Mouse (Mus musculus): Measurements from ENCODE around the gene Cgnl1. TPM values are rescaled to one million over a fixed set of nuclear protein-coding genes. Genes with fewer than 3 reads are reported as not detected.

The Cgnl1 gene
- total and polyA plus RNA-seq, 2 experiments, result 16.3 to 25.0 TPM

DNA sequence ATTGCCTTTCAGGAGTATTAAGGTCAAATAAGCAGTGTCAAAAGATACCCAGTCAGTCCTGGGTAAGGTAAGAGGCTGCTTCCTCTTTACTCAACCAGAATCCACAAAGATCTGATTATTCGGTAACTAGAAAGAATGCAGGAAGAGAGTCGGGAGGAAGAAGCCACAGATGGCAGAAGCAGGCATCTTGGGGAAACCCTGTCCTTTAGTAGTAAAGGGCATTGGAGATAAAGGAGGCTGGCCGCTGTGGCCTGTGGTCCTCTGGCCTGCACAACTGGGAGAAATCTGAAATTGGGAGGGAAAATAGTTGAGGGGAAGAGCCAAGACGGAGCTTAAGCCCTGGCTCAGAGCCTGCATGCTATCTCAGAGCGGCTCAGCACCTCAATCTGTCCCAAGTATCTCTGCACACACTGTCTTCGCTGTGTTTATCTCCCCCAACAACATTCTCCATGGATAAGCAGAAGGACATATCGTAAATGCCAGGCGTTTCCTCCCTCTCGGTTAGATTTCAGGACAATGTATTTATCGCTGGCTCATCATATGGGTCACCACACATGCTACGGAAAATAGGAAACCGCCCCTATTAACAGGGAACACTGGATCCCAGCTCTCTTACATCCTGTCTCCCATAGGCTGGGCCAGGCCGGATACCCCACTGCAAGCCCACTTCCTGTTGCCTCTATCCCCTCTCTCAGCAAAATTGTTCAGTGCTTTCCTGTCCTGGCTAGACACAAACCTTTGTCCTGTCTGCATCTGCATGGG is 164.9 kb downstream of the Cgnl1 start:
- 67% methylated on average over 13 of the region's 13 CpGs for WGBS
- no peak for TF ChIP-seq CTCF (IDR thresholded peaks at IDR 0.05; ENCODE audit: low read depth, low read length)
- no peak for TF ChIP-seq POLR2A (IDR thresholded peaks at IDR 0.05; ENCODE audit: extremely low read depth, insufficient read depth, low read length)

DNA sequence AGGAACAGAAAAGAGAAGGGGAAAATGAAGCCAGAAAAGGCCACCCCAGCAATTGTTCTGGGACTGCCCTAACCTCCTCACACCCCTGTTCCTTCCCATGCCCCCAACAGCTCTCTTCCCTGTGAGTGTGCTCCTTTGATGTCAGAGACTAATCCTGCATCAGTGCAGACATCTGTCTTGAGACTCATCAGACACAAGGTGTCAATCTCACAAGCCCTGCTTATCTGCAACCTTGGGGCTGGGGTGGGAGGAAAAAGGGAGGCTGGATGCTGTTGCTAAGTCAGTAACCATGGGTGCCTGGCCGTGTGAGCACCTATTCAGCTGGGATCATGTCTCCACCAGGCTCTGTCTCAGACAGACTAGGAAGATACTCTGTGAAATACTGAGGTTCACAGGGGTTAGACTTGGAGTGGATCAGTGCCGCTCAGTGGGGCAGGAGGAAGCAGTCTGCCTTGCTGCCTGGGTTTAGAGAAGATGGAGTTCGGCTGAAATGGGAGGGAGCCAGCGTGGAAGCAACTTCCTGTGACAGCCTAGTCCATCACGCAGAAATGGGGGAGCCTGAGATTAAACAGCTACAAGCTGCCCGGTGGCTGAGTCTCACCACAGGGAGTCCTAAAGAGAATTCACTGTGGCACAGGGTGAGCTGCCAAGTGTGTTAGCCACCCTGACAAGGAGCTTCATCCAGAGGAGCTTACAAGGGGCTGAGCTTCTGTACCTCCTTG is 166.3 kb downstream of the Cgnl1 start:
- DNase-seq (ENCODE audit: extremely low read depth, low read depth, low spot score), result no peak
- 52% methylated on average over 6 of the region's 6 CpGs for WGBS

More for the DNA sequence above, 164.9 kb downstream of the Cgnl1 start:
- H3K4me1 ChIP-seq (ENCODE audit: control insufficient read depth, insufficient read depth, low read length), result no peaks in the 10 kb centered on the region
- H3K79me2 ChIP-seq (ENCODE audit: control insufficient read depth, insufficient read depth, low read length), result no peaks in the 10 kb centered on the region
- H3K36me3 ChIP-seq (ENCODE audit: control insufficient read depth, insufficient read depth, low read length), result no peaks in the 10 kb centered on the region
- no peaks in the 10 kb centered on the region for H3K27me3 ChIP-seq (ENCODE audit: control insufficient read depth, insufficient read depth, low read length)
- DNase-seq (ENCODE audit: extremely low read depth, low read depth, low spot score), result no peak
- H3K4me3 ChIP-seq (ENCODE audit: insufficient read depth, low read depth, low read length), result no peak overlapping the region
- H3K9ac ChIP-seq (ENCODE audit: low read depth, low read length), result no peak overlapping the region
- peak overlapping the region; percentile 47; the same call in 1 of the 2 replicates for H3K27ac ChIP-seq (replicated peaks; ENCODE audit: insufficient read depth, low read depth, low read length)

DNA sequence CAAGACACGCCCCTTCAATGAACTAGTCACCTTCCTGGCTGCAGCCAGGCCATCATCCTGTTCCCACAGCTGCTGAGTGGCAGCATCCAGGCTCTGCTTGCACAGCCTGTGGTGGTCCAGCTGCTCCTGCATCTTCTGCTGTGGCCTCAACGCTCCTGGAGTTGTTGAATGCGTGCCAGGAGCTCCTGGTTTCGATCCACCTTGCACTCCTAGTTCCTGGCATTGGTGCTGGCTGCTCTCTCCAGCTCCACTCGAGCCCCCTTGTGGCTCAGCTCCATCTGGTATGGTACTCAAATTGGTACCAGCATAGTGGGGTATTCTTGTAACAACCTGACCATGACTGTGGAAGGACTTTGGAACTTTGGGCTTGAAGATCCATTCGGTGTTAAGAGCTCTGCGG is 171.5 kb downstream of the Cgnl1 start:
- H3K79me2 ChIP-seq (ENCODE audit: control insufficient read depth, insufficient read depth, low read length), result no peaks in the 10 kb centered on the region
- H3K4me1 ChIP-seq (ENCODE audit: control insufficient read depth, insufficient read depth, low read length), result no peaks in the 10 kb centered on the region
- no peak overlapping the region for H3K27ac ChIP-seq (replicated peaks; ENCODE audit: insufficient read depth, low read depth, low read length)
- DNase-seq (ENCODE audit: extremely low read depth, low read depth, low spot score), result no peak
- 75% methylated on average over 7 of the region's 7 CpGs for WGBS
- no peak overlapping the region for H3K4me3 ChIP-seq (ENCODE audit: insufficient read depth, low read depth, low read length)
- H3K36me3 ChIP-seq (ENCODE audit: control insufficient read depth, insufficient read depth, low read length), result no peaks in the 10 kb centered on the region
- no peak overlapping the region for H3K9ac ChIP-seq (ENCODE audit: low read depth, low read length)
- TF ChIP-seq POLR2A (IDR thresholded peaks at IDR 0.05; ENCODE audit: extremely low read depth, insufficient read depth, low read length) (no peak), CTCF (IDR thresholded peaks at IDR 0.05; ENCODE audit: low read depth, low read length) (no peak)
- H3K27me3 ChIP-seq (ENCODE audit: control insufficient read depth, insufficient read depth, low read length), result no peaks in the 10 kb centered on the region

More for the DNA sequence above, 166.3 kb downstream of the Cgnl1 start:
- no peaks in the 10 kb centered on the region for H3K27me3 ChIP-seq (ENCODE audit: control insufficient read depth, insufficient read depth, low read length)
- H3K36me3 ChIP-seq (ENCODE audit: control insufficient read depth, insufficient read depth, low read length), result no peaks in the 10 kb centered on the region
- no peak overlapping the region for H3K27ac ChIP-seq (replicated peaks; ENCODE audit: insufficient read depth, low read depth, low read length)
- H3K9ac ChIP-seq (ENCODE audit: low read depth, low read length), result no peak overlapping the region
- no peaks in the 10 kb centered on the region for H3K79me2 ChIP-seq (ENCODE audit: control insufficient read depth, insufficient read depth, low read length)
- H3K4me1 ChIP-seq (ENCODE audit: control insufficient read depth, insufficient read depth, low read length), result no peaks in the 10 kb centered on the region
- TF ChIP-seq POLR2A (IDR thresholded peaks at IDR 0.05; ENCODE audit: extremely low read depth, insufficient read depth, low read length), result no peak
- TF ChIP-seq CTCF (IDR thresholded peaks at IDR 0.05; ENCODE audit: low read depth, low read length), result no peak
- H3K4me3 ChIP-seq (ENCODE audit: insufficient read depth, low read depth, low read length), result no peak overlapping the region

DNA sequence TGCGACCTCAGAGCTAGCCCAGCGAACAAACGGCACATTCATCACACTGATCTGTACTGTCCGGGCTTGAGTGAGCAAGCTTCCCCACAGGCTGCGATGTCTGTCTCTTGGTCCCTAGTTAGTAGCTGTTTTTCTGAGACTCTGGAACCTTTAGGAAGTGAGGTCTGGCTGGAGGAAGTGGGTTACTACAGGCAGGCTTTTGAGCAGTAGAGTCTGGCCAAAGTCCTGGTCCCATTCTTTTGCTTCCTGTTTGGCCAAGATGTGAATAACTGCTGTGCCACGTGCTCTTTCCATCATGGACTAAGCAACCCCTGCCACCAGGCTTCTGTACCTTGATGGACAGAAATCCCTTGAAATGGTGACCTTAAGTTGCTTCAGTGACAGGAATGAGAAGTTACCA is 174.5 kb downstream of the Cgnl1 start:
- 65% methylated on average over 6 of the region's 6 CpGs for WGBS
- no peak for DNase-seq (ENCODE audit: extremely low read depth, low read depth, low spot score)
- no peak overlapping the region for H3K4me3 ChIP-seq (ENCODE audit: insufficient read depth, low read depth, low read length)
- no peak overlapping the region for H3K9ac ChIP-seq (ENCODE audit: low read depth, low read length)
- no peaks in the 10 kb centered on the region for H3K36me3 ChIP-seq (ENCODE audit: control insufficient read depth, insufficient read depth, low read length)
- TF ChIP-seq POLR2A (IDR thresholded peaks at IDR 0.05; ENCODE audit: extremely low read depth, insufficient read depth, low read length), result no peak
- TF ChIP-seq CTCF (IDR thresholded peaks at IDR 0.05; ENCODE audit: low read depth, low read length), result no peak
- no peak overlapping the region for H3K27ac ChIP-seq (replicated peaks; ENCODE audit: insufficient read depth, low read depth, low read length)
- no peaks in the 10 kb centered on the region for H3K79me2 ChIP-seq (ENCODE audit: control insufficient read depth, insufficient read depth, low read length)
- H3K27me3 ChIP-seq (ENCODE audit: control insufficient read depth, insufficient read depth, low read length), result no peaks in the 10 kb centered on the region
- no peaks in the 10 kb centered on the region for H3K4me1 ChIP-seq (ENCODE audit: control insufficient read depth, insufficient read depth, low read length)

DNA sequence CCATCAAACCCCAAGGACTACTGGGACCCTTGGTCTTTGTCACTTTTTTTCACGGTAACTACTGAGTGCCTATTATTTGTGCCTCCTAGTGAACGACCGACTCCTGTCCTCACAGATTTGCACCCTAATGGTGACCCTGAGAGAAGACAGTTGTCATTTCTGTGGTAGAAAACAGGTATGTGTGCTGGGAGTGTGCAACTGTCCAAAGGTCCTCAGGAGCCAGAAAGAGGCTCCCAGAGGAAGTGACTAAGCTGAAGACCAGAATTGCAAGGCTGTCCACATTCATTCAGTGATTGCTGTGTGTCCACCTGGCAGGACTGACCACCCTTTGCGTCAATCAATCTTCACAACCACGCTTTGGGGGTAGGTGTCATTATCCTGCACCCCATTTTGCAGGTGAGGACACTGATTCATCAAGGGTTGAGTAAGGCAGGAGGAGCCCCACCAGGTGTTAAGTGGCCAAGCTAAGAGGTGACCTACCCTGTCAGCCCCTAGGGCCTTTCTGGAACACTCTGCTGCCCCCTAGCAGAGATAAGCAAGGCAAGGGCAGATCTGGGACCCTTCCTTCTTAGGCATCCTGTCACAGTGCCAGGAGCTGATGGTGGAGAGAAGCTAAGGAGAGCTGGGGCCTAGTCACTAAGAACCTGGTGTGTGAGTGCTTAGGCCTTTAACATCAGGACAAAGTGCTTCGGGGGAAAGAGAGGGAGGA is 178.7 kb downstream of the Cgnl1 start:
- no peak for DNase-seq (ENCODE audit: extremely low read depth, low read depth, low spot score)
- Histone ChIP-seq H3K27ac (replicated peaks; ENCODE audit: insufficient read depth, low read depth, low read length) (no peak overlapping the region), H3K79me2 (ENCODE audit: control insufficient read depth, insufficient read depth, low read length) (no peaks in the 10 kb centered on the region), H3K4me1 (ENCODE audit: control insufficient read depth, insufficient read depth, low read length) (no peaks in the 10 kb centered on the region), H3K27me3 (ENCODE audit: control insufficient read depth, insufficient read depth, low read length) (no peaks in the 10 kb centered on the region), H3K4me3 (ENCODE audit: insufficient read depth, low read depth, low read length) (no peak overlapping the region), H3K36me3 (ENCODE audit: control insufficient read depth, insufficient read depth, low read length) (no peaks in the 10 kb centered on the region), H3K9ac (ENCODE audit: low read depth, low read length) (no peak overlapping the region)
- TF ChIP-seq CTCF (IDR thresholded peaks at IDR 0.05; ENCODE audit: low read depth, low read length), result no peak
- no peak for TF ChIP-seq POLR2A (IDR thresholded peaks at IDR 0.05; ENCODE audit: extremely low read depth, insufficient read depth, low read length)
- 38% methylated on average over 6 of the region's 6 CpGs for WGBS
